Mouse (Mus musculus) lung, adult 2 months (tissue): ENCODE results near the gene Ndufaf1. TPM values are rescaled to one million over a fixed set of nuclear protein-coding genes. Genes with fewer than 3 reads are reported as not detected.

ENCODE experiments used
- DNase-seq: peaks from one replicate; pipeline ENCODE4 v3.0.0; 2022
- H3K4me1 ChIP-seq: fragments of 200-500 bp; 2 replicates; pipeline ENCODE4 v1.6.1; 2011; ENCODE audit warnings: low read length; ENCODE audit not compliant: control insufficient read depth, insufficient read depth
- H3K4me3 ChIP-seq: fragments of 200-500 bp; replicated peaks from 2 replicates; pipeline ENCODE3; 2011; ENCODE audit warnings: low read depth, mild to moderate bottlenecking, control low read depth, low read length; ENCODE audit errors: extremely low read depth
- CTCF ChIP-seq: fragments of 200-500 bp; IDR thresholded peaks from 2 replicates; pipeline ENCODE4 v1.5.1; 2011; ENCODE audit warnings: mild to moderate bottlenecking, low read length, control low read depth; ENCODE audit not compliant: insufficient read depth
- POLR2A ChIP-seq: fragments of 200-500 bp; IDR thresholded peaks from 2 replicates; pipeline ENCODE4 v1.6.1; 2011; ENCODE audit warnings: low read depth, mild to moderate bottlenecking, control low read depth, low read length, borderline replicate concordance; ENCODE audit errors: extremely low read depth
- WGBS: fragments of 180-500 bp; shearing (Covaris S2); methylation state at CpG from one replicate; pipeline ENCODE4 v1.1.7; 2018; 5-methylcytosine and 5-hydroxymethylcytosine counted together
- polyA plus RNA-seq: library from polyadenylated mRNA; depleted of rRNA; stranded (reverse); fragments of >200 nt; gene quantifications from 2 replicates; pipeline ENCODE4 v1.2.3, GENCODE M21; 2012; rRNA removed

Gene Ndufaf1
- 1.7 and 4.6 TPM in 2 replicates for polyA plus RNA-seq

DNA sequence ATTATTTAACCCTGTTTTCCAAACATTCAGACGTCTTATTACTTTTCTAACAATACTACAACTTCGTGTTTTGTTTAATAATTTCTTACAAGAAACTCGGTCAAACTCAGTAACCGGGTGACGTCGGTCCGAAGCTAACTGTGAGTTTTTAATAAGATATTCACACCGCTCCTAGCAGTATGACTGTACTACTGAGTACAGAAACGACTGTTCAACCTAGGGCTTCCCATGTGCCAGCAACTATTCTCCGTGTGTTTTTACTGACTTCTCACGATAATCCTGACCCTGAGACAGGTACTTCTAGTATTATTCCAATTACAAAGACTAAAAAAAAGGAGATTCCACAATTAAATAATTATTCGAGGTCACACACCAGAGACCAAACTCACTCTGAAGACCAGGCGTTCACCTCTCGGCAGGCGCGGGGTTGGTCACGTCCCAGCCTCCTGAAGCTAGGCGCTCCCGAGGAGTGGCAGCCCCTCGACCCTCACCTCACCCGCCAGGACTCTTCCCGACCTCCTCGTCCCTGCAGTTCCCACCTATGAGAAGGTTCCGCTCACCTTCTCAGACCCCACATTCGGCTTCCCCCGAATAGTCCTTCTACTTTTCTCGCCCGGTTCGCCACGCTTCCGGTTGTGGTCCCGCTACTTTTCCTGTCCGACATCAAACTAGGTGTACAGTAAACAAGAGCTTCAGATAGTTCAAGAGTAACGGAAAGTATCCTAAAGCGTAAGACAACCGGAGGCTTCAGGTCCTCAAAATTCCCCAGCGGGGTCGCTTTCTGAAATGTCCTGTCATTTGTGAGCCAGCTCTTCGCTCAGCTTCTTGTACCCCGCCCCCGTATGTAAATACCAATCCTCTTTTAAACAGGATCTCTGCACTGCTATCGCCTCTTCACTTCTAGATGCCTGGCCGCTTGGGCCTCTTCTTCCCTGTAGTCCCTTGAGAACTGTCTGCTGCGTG is at the start of gene Ndufaf1:
Gene Ndufaf1 (minus strand): TSS at position 608 of the 963 bp plus-strand sequence.
- 1% methylated on average over 44 of the region's 44 CpGs for WGBS
- Histone ChIP-seq H3K4me1 (no peaks in the 10 kb centered on the region), H3K4me3 (peak within 1 kb of the TSS; percentile 94)
- DNase-seq, result peak; percentile 83
- TF ChIP-seq CTCF (no peak), POLR2A (peak; percentile 56; the same call in 1 of the 2 replicates)

DNA sequence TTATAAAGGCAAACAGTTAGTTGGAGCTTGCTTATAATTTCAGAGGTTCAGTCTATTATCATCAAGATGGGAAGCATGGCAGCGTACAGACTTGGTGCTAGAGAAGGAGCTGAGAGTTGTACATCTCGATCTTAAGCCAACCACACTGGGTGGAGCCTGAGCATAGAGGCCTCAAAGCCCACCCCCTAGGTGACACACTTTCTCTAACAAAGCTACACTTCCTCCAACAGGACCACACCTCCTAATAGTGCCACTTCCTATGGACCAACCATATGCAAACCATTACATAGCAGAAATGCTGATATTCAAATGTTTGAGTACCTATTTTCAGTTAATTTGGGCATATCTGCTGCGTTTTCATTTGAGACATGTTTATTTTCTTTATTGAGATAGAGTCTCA is 47.4 kb upstream of the Ndufaf1 start:
- no peak for DNase-seq
- no peak for TF ChIP-seq POLR2A
- TF ChIP-seq CTCF, result no peak
- no peaks in the 10 kb centered on the region for H3K4me1 ChIP-seq
- no peak overlapping the region for H3K4me3 ChIP-seq
- WGBS, result 88% methylated on average over 3 of the region's 3 CpGs

DNA sequence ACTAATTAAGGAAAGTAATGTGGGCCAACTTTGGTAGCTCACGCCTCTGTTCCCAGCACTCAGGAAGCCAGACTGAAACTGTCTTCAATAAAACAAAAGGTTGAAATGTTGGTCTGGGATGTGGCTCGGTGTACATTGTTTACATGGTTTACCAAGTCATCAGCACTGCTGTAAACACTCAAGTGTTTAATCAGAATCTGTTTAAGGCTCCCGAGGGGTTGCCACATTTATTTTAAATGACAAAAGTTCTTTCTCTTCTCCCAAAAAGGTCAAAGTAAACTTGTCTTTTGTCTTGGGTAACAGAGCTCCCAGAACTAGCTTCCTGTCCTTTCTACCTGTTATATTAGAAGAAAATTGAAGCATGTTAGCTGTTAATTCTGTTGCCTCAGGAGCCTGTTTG is 45.0 kb upstream of the Ndufaf1 start:
- 47% methylated on average over 3 of the region's 3 CpGs for WGBS
- no peak for DNase-seq
- no peaks in the 10 kb centered on the region for H3K4me1 ChIP-seq
- TF ChIP-seq CTCF, result no peak
- TF ChIP-seq POLR2A, result no peak
- H3K4me3 ChIP-seq, result no peak overlapping the region

DNA sequence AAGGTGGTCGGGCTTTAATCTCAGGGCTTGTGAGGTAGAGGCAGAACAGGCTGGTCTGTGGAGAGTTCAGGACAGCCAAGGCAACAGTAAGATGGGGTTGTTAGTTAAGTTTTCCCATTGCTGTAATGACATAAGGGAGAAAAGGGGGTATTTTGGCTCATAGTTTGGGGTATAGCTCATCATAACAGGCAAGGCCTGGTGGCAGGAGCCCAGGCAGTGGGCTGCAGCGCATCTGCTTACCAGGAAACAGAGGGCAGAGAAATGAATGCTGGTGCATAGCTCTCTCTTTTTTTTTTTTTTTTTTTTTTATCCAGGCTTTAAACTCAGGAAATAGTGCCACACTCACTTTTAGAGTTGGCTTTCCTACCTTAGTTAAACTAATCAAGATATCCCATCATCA is 40.5 kb upstream of the Ndufaf1 start:
- Histone ChIP-seq H3K4me1 (peaks cover 3% of the 10 kb centered on the region; the same call in 1 of the 2 replicates), H3K4me3 (no peak overlapping the region)
- 89% methylated on average over 2 of the region's 2 CpGs for WGBS
- TF ChIP-seq POLR2A (no peak), CTCF (no peak)
- DNase-seq, result no peak

DNA sequence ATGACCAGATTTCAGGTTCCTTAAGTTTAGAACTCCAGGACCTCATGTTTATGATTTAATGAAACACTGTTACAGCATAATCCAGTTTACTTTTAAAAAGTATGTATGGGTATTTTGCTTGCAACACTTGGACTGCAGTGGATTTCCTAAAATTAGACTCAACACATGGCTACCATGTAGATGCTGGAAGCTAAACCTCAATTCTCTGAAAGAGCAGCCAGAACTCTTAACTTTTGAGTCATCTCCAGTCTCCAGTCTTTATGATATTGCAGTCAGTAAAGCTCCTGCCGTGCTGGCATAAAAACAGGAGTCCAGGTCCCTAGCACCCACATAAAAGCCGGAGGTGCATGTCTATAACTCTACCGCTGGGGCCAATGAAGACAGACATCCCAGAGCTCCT is 37.3 kb upstream of the Ndufaf1 start:
- peaks cover 3% of the 10 kb centered on the region; the same call in 1 of the 2 replicates for H3K4me1 ChIP-seq
- DNase-seq, result no peak
- H3K4me3 ChIP-seq, result no peak overlapping the region
- 98% methylated on average over 3 of the region's 3 CpGs for WGBS
- TF ChIP-seq POLR2A, result no peak
- TF ChIP-seq CTCF, result no peak

DNA sequence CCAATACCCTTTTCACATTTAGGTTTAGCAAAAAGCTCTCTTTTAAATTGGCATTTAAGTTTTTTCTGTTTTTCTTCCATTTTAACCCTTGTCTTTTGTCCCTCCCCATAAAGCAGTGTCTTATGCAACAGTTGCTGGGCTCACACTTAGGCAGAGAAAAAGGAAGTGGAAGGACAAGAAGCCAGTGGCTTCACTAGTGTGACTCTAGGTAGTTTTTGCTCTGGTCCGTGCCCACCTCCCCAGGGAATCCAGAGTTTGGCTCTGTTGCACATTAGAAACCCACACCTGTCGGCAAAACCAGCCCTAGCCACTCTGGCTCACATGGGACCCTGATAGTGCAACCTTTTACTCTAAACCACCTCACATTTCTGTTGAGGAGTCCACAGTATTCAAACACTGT is 35.8 kb upstream of the Ndufaf1 start:
- Histone ChIP-seq H3K4me1 (peaks cover 3% of the 10 kb centered on the region; the same call in 1 of the 2 replicates), H3K4me3 (no peak overlapping the region)
- DNase-seq, result no peak
- 77% methylated on average over 2 of the region's 2 CpGs for WGBS
- TF ChIP-seq POLR2A (no peak), CTCF (no peak)

DNA sequence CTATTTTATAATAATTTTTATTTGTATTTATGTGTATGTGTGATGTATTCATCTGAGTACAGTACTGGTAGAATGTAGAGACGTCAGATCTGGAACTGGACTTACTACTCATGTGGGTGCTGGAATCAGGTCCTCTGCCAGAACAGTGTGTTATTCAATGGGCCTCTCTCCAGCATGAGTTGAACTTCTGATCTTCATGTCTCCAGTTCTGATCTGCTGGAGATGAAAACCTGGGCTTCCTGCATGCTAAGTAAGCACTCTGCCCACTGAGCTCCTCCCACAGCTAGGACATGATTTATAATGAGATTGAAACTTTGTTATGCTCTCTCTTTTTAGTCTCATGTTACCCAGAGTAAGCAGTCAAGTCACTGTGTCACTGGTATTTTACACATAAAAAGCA is 33.5 kb upstream of the Ndufaf1 start:
- Histone ChIP-seq H3K4me1 (peaks cover 3% of the 10 kb centered on the region; the same call in 1 of the 2 replicates), H3K4me3 (no peak overlapping the region)
- TF ChIP-seq POLR2A (no peak), CTCF (no peak)
- no peak for DNase-seq
- WGBS, result 42% methylated on average over 1 of the region's 1 CpGs

DNA sequence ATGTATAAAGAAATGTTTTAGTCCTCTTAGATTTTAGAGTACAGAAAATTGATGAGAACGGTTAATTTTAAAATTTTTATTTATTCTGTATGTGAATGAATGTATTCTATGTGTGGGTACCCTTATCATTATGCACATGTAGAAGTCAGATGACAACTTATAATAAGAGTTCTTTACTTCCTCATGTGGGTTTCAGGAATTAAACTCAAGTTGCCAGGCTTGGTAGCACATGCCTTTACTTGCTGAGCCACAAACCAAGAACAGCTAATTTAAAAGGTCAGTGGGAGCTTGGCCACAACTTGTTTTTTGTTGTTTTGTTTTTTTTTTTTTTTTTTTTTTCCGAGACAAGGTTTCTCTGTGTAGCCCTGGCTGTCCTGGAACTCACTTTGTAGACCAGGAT is 32.2 kb upstream of the Ndufaf1 start:
- 73% methylated on average over 2 of the region's 2 CpGs for WGBS

DNA sequence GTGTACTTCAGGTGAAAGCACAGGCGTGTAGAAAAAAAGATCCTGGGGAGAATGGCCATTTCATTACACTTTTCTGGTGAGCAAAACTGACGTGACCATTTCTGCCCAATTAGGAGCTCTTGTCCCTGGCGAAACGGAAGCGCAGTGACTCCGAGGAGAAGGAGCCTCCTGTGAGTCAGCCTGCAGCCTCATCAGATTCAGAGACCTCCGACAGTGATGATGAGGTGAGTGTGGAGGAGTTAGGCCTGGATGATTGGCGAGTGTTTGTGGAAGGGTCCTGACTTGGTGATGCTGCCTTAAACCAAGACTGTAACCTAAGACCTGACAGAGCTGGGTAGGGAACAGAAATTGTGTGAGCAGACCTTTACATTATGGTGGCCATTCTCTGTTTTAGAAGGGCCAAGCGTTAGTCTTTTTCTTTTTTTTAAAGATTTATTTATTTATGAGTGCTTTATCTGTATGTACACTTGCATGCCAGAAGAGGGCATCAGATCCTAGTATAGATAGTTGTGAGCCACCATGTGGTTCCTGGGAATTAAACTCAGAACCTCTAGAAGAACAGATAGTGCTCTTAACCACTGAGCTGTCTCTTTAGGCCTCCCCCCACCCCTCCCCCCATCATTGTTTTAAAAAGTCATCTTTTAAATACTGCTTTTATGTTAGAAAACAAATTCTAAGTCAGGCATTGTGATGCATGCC is 29.5 kb upstream of the Ndufaf1 start:
- no peak for DNase-seq
- no peak overlapping the region for H3K4me3 ChIP-seq
- 74% methylated on average over 9 of the region's 9 CpGs for WGBS
- TF ChIP-seq CTCF (no peak), POLR2A (no peak)
- no peaks in the 10 kb centered on the region for H3K4me1 ChIP-seq

More for the DNA sequence above, 32.2 kb upstream of the Ndufaf1 start:
- Histone ChIP-seq H3K4me1 (no peaks in the 10 kb centered on the region), H3K4me3 (no peak overlapping the region)
- TF ChIP-seq POLR2A, result no peak
- no peak for TF ChIP-seq CTCF
- DNase-seq, result no peak
